Comparison of ENCODE assay signal across 10 mouse cellular contexts in genomic region chr1:75190577-75190976, GRCm38 (mm10). TPM values are rescaled to one million over a fixed set of nuclear protein-coding genes. Genes with fewer than 3 reads are reported as not detected.
DNase-seq lines count a peak whose midpoint lies in the region; ATAC-seq lines count a peak whose summit lies in the region.
"Had no signal": no experiment of that assay in that cellular context is flagged by ENCODE, and none has a peak within 500 bp of the region (broad histone marks: within the 10 kb centered on the region; RNA-seq: fewer than 3 reads in every experiment).

No protein-coding gene starts in this region.

- peaks cover 34% of the 10 kb centered on the region for H3K36me3 ChIP-seq in hindbrain, embryonic 10.5 days
- no peaks in the 10 kb centered on the region for H3K36me3 ChIP-seq in hindbrain, embryonic 11.5 days (ENCODE audit: control insufficient read depth, insufficient read depth, low read length)
- peaks cover 23% of the 10 kb centered on the region for H3K36me3 ChIP-seq in hindbrain, embryonic 16.5 days (ENCODE audit: control insufficient read depth, insufficient read depth, low read length)
- peaks cover 37% of the 10 kb centered on the region for H3K36me3 ChIP-seq in midbrain, embryonic 13.5 days

- no peak for DNase-seq in hindbrain, embryonic 10.5 days (ENCODE audit: low spot score)
- DNase-seq in hindbrain, embryonic 11.5 days (ENCODE audit: low spot score) = no peak
- DNase-seq in c-Kit-positive CD71-positive TER-119-negative erythroid progenitor cells, embryonic 14.5 days (ENCODE audit: low read depth) = peak; percentile 43
- no peak for DNase-seq in thymus, postnatal 14 days
- no peak for DNase-seq in left cerebral cortex, postnatal 14 days (ENCODE audit: low spot score in 2 of 2)
- DNase-seq: layer of hippocampus, postnatal 36 days had no signal

- H3K27me3 ChIP-seq in hindbrain, embryonic 10.5 days (ENCODE audit: insufficient read depth, poor library complexity, severe bottlenecking) = no peaks in the 10 kb centered on the region
- no peaks in the 10 kb centered on the region for H3K27me3 ChIP-seq in hindbrain, embryonic 11.5 days (ENCODE audit: control insufficient read depth, insufficient read depth, low read length)
- H3K27me3 ChIP-seq in hindbrain, embryonic 16.5 days (replicated peaks; ENCODE audit: control insufficient read depth, insufficient read depth, low read length) = no peaks in the 10 kb centered on the region
- H3K27me3 ChIP-seq in midbrain, embryonic 13.5 days = no peaks in the 10 kb centered on the region
- H3K27me3 ChIP-seq: Patski had no signal

- no peak overlapping the region for H3K9ac ChIP-seq in hindbrain, embryonic 11.5 days (ENCODE audit: low read depth, low read length)
- H3K9ac ChIP-seq in hindbrain, embryonic 16.5 days (ENCODE audit: low read depth, low read length) = no peak overlapping the region; the same call in 1 of the 2 replicates
- H3K9ac ChIP-seq in midbrain, embryonic 13.5 days (replicated peaks) = no peak overlapping the region

- H3K4me2 ChIP-seq in hindbrain, embryonic 11.5 days (replicated peaks; ENCODE audit: low read depth, low read length) = no peak overlapping the region
- H3K4me2 ChIP-seq in hindbrain, embryonic 16.5 days (ENCODE audit: low read length) = peak overlapping the region; percentile 80
- peak overlapping the region; percentile 94 for H3K4me2 ChIP-seq in midbrain, embryonic 13.5 days (replicated peaks)

- no peak for ATAC-seq in hindbrain, embryonic 11.5 days (ENCODE audit: low FRiP score)
- no peak for ATAC-seq in hindbrain, embryonic 16.5 days
- ATAC-seq in midbrain, embryonic 13.5 days = no peak
- no peak for ATAC-seq in inflammation-experienced regulatory T-cells, adult 6 months

- no peak overlapping the region for H3K27ac ChIP-seq in hindbrain, embryonic 10.5 days
- no peak overlapping the region for H3K27ac ChIP-seq in hindbrain, embryonic 11.5 days (ENCODE audit: low read depth, low read length)
- H3K27ac ChIP-seq in hindbrain, embryonic 16.5 days (ENCODE audit: low read depth, low read length) = no peak overlapping the region
- no peak overlapping the region for H3K27ac ChIP-seq in midbrain, embryonic 13.5 days

- H3K4me1 ChIP-seq in hindbrain, embryonic 10.5 days (replicated peaks) = peaks cover 31% of the 10 kb centered on the region
- H3K4me1 ChIP-seq in hindbrain, embryonic 11.5 days (replicated peaks; ENCODE audit: control insufficient read depth, insufficient read depth, low read length) = no peaks in the 10 kb centered on the region
- H3K4me1 ChIP-seq in hindbrain, embryonic 16.5 days (ENCODE audit: control insufficient read depth, insufficient read depth, low read depth, low read length) = peaks cover 19% of the 10 kb centered on the region
- H3K4me1 ChIP-seq in midbrain, embryonic 13.5 days (replicated peaks) = peaks cover 30% of the 10 kb centered on the region

- WGBS in hindbrain, embryonic 10.5 days = 72% methylated on average over 2 of the region's 2 CpGs
- WGBS in hindbrain, embryonic 11.5 days = 73% methylated on average over 2 of the region's 2 CpGs
- WGBS in hindbrain, embryonic 16.5 days = 74% methylated on average over 2 of the region's 2 CpGs
- 86% methylated on average over 2 of the region's 2 CpGs for WGBS in midbrain, embryonic 13.5 days

- peak overlapping the region; percentile 89; the same call in 1 of the 2 replicates for H3K4me3 ChIP-seq in hindbrain, embryonic 10.5 days
- H3K4me3 ChIP-seq in hindbrain, embryonic 11.5 days (ENCODE audit: low read depth, low read length) = no peak overlapping the region
- no peak overlapping the region for H3K4me3 ChIP-seq in hindbrain, embryonic 16.5 days (ENCODE audit: low read length)
- H3K4me3 ChIP-seq in midbrain, embryonic 13.5 days (replicated peaks) = peak overlapping the region; percentile 82

- intact Hi-C loops in left cerebral cortex, postnatal 14 days (cut with DNase I) = no loop called here

- H3K9me3 ChIP-seq in hindbrain, embryonic 10.5 days = no peaks in the 10 kb centered on the region
- no peaks in the 10 kb centered on the region for H3K9me3 ChIP-seq in hindbrain, embryonic 11.5 days (ENCODE audit: control insufficient read depth, low read length)
- H3K9me3 ChIP-seq in hindbrain, embryonic 16.5 days (ENCODE audit: control insufficient read depth, low read length) = no peaks in the 10 kb centered on the region
- H3K9me3 ChIP-seq in midbrain, embryonic 13.5 days = no peaks in the 10 kb centered on the region

RNA-seq across cellular contexts. Expression of gene Ankzf1, which starts 1.4 kb away (rescaled TPM):
- 21.6 and 23.8 TPM in 2 replicates for polyA plus RNA-seq in hindbrain, embryonic 10.5 days (2016; fragmentation: Nextera tagmentation; extraction: Ambion mirVana)
- polyA plus RNA-seq in hindbrain, embryonic 11.5 days (2014; fragmentation: Nextera tagmentation; extraction: Ambion mirVana) = 12.8 and 14.9 TPM in 2 replicates
- 26.9 and 27.8 TPM in 2 replicates for polyA plus RNA-seq in hindbrain, embryonic 16.5 days (2015; fragmentation: Nextera tagmentation; extraction: Ambion mirVana)
- 23.9 and 27.5 TPM in 2 replicates for polyA plus RNA-seq in midbrain, embryonic 13.5 days (2015; fragmentation: Nextera tagmentation; extraction: Ambion mirVana)
- 10 to 100 TPM; 19.7 TPM for total RNA-seq in left cerebral cortex, postnatal 14 days (2021)
- 10 to 100 TPM; 16.5 to 28.6 (median 25.1) TPM for polyA plus RNA-seq in inflammation-experienced regulatory T-cells, adult 6 months (2017; shearing (Covaris generic))

RNA-seq across cellular contexts. Expression of gene Atg9a, which starts 1.4 kb away (rescaled TPM):
- polyA plus RNA-seq in hindbrain, embryonic 10.5 days (2016; fragmentation: Nextera tagmentation; extraction: Ambion mirVana) = 23.1 and 32.1 TPM in 2 replicates
- 17.4 and 18.6 TPM in 2 replicates for polyA plus RNA-seq in hindbrain, embryonic 11.5 days (2014; fragmentation: Nextera tagmentation; extraction: Ambion mirVana)
- 62.1 and 70.5 TPM in 2 replicates for polyA plus RNA-seq in hindbrain, embryonic 16.5 days (2015; fragmentation: Nextera tagmentation; extraction: Ambion mirVana)
- 39.8 and 43.1 TPM in 2 replicates for polyA plus RNA-seq in midbrain, embryonic 13.5 days (2015; fragmentation: Nextera tagmentation; extraction: Ambion mirVana)
- 100 to 1,000 TPM; 130 to 133 TPM for total RNA-seq in left cerebral cortex, postnatal 14 days (2021)
- 10 to 100 TPM in 1 of 3 experiments, 1 to 10 TPM in 2; 7.5 to 10.8 (median 8.4) TPM for polyA plus RNA-seq in inflammation-experienced regulatory T-cells, adult 6 months (2017; shearing (Covaris generic))

RNA-seq across cellular contexts. Expression of gene Abcb6, which starts 10.4 kb away (rescaled TPM):
- polyA plus RNA-seq in hindbrain, embryonic 10.5 days (2016; fragmentation: Nextera tagmentation; extraction: Ambion mirVana) = 32.6 and 35.7 TPM in 2 replicates
- polyA plus RNA-seq in hindbrain, embryonic 11.5 days (2014; fragmentation: Nextera tagmentation; extraction: Ambion mirVana) = 21.8 and 23.9 TPM in 2 replicates
- polyA plus RNA-seq in hindbrain, embryonic 16.5 days (2015; fragmentation: Nextera tagmentation; extraction: Ambion mirVana) = 53.9 and 57.6 TPM in 2 replicates
- polyA plus RNA-seq in midbrain, embryonic 13.5 days (2015; fragmentation: Nextera tagmentation; extraction: Ambion mirVana) = 37.8 and 38.3 TPM in 2 replicates
- total RNA-seq in left cerebral cortex, postnatal 14 days (2021) = 10 to 100 TPM; 38.1 to 39.3 TPM
- polyA plus RNA-seq in inflammation-experienced regulatory T-cells, adult 6 months (2017; shearing (Covaris generic)) = 1 to 10 TPM; 3.0 to 4.6 (median 4.4) TPM

RNA-seq across cellular contexts. Expression of gene Glb1l, which starts 20.0 kb away (rescaled TPM):
- 14.5 and 19.9 TPM in 2 replicates for polyA plus RNA-seq in hindbrain, embryonic 10.5 days (2016; fragmentation: Nextera tagmentation; extraction: Ambion mirVana)
- 18.0 and 19.5 TPM in 2 replicates for polyA plus RNA-seq in hindbrain, embryonic 11.5 days (2014; fragmentation: Nextera tagmentation; extraction: Ambion mirVana)
- polyA plus RNA-seq in hindbrain, embryonic 16.5 days (2015; fragmentation: Nextera tagmentation; extraction: Ambion mirVana) = 20.1 and 21.1 TPM in 2 replicates
- polyA plus RNA-seq in midbrain, embryonic 13.5 days (2015; fragmentation: Nextera tagmentation; extraction: Ambion mirVana) = 24.3 and 24.9 TPM in 2 replicates
- 10 to 100 TPM; 16.3 to 18.3 TPM for total RNA-seq in left cerebral cortex, postnatal 14 days (2021)
- 10 to 100 TPM in 2 of 3 experiments, 1 to 10 TPM in 1; 8.4 to 14.1 (median 13.5) TPM for polyA plus RNA-seq in inflammation-experienced regulatory T-cells, adult 6 months (2017; shearing (Covaris generic))

RNA-seq across cellular contexts. Expression of gene Stk16, which starts 20.1 kb away (rescaled TPM):
- 143 and 153 TPM in 2 replicates for polyA plus RNA-seq in hindbrain, embryonic 10.5 days (2016; fragmentation: Nextera tagmentation; extraction: Ambion mirVana)
- polyA plus RNA-seq in hindbrain, embryonic 11.5 days (2014; fragmentation: Nextera tagmentation; extraction: Ambion mirVana) = 110 and 125 TPM in 2 replicates
- polyA plus RNA-seq in hindbrain, embryonic 16.5 days (2015; fragmentation: Nextera tagmentation; extraction: Ambion mirVana) = 144 and 145 TPM in 2 replicates
- 137 and 152 TPM in 2 replicates for polyA plus RNA-seq in midbrain, embryonic 13.5 days (2015; fragmentation: Nextera tagmentation; extraction: Ambion mirVana)
- 10 to 100 TPM; 85.6 to 92.2 TPM for total RNA-seq in left cerebral cortex, postnatal 14 days (2021)
- polyA plus RNA-seq in inflammation-experienced regulatory T-cells, adult 6 months (2017; shearing (Covaris generic)) = 10 to 100 TPM; 46.3 to 62.7 (median 51.6) TPM

Comparison
In these comparisons a context has a peak if more than half of its experiments do, and no peak if none do; other contexts are left out.
1. H3K4me3 ChIP-seq: peak in hindbrain, embryonic 10.5 days (single experiment) and midbrain, embryonic 13.5 days (single experiment); none in hindbrain, embryonic 11.5 days (single experiment) and hindbrain, embryonic 16.5 days (single experiment).